Mouse (Mus musculus): ENCODE measurements at regions not wholly inside any gene's neighbourhood (a gene's known extent, or its start where the extent isn't known, plus 50 kb on each side); places are given as distances from the start of the nearest gene placed in this dataset.

DNA sequence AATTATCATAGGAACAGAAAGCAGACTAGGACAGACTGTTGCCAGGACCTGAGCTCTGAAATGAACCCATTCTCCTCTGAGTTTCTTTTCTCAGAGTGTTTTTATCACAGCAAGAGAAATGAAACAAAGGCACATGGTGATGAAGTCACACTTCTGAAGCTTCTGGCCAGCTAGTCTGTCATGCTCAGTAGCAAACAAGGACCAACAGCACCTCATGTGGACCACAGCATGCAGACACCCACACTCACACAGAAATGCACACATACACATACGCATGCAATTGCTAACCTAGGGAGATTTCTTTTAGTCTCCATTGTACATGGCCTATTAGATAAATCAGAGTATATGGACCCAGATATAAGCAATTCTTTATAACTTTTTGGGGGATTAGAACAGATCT is 76.3 kb upstream of the Thbs1 start:
- no peak for DNase-seq (ENCODE audit: low spot score)

DNA sequence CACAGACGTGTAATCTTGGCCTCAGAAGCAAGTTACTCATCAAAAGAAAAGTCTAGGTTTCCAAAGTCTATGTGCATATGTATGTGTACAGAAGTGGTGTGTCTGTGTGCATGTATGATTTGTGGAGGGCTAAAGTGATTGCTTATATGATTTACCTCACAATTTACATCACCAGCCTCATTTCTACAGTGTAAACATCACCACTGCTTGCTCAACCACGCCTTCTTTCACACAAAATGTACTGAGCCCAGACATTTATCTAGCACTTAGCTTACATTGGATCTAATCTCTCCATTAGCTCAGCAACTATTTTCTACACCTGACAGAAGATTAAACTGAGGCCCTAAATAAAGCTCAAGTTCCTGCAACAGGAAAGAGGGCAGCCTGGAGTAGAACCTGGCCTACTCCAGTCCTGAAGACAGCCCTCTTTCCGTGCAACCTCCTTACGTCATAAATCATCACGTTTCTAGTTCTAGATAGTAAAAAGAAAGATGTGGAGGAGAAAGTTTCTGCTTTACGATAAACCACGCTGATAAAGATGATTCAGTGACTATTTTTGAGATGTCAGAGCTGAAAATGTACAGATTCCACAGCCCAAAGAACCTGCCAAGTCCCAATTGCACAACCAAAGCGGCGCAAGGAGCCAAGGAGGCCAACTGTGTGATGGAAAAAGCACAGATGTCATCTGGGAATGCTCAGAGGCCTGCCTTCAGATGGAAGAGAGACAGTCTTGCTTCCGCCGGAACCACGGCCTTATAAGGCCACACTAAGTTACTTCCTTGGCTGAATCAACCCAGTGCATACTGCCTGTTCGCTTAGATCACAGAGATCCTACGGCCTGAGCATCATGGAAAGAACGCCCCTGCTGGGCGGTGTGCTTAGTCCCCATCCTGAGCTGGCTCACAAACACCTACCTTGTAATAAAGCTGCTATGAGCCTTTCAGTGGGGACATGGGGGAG is 72.5 kb upstream of the Thbs1 start:
- peak; percentile 46 for DNase-seq (ENCODE audit: low spot score)

DNA sequence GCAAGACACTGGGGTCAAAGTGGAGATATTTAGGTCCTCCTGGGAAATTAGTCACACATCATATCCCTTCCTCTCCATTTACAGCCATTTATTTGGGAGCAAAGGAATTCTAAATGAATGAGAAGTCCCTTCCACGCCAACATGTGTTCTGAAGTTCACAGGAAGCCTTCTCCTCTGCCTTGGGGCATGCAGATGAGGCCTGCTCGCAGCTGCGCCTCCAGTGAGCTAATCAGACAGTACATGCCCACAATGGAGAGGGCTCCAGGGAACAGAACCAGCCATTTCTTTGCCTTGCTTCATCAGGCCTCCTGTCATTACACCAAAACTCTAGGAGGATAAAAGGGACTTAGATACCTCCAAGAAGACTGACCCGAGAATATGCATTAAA is 71.9 kb upstream of the Thbs1 start:
- no peak for DNase-seq (ENCODE audit: low spot score)

DNA sequence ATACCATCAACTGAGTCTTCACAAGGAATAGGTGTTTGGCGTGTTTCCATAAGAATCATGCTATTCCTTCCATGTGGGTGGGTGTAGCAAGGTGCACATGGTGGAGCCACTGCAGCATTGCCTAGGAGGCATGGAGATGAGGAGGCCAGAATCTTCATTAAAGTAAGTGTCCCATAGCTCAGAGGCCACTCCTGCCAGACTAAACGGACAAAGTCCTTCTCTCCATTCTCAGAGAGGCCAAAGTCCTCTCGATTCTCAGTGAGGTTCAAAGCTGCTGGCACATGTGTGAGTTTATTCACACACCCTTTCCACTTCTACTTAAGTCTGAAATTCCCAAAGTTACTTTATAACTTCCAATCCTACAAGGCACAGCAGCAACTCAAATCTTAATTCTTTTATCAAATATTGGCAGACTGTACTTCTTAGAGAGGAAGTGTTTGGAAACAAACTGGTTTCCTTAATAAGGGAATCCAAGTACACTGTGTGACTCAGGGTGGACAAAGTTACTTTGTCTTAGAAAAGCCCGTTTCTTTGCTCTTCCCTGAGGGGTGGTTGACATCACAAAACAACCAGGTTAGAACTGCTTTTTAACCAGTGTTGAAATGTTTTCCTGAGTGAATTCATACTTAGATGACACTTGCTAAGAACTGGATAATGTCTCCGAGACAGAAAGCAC is 69.2 kb upstream of the Thbs1 start:
- DNase-seq (ENCODE audit: low spot score): no peak

DNA sequence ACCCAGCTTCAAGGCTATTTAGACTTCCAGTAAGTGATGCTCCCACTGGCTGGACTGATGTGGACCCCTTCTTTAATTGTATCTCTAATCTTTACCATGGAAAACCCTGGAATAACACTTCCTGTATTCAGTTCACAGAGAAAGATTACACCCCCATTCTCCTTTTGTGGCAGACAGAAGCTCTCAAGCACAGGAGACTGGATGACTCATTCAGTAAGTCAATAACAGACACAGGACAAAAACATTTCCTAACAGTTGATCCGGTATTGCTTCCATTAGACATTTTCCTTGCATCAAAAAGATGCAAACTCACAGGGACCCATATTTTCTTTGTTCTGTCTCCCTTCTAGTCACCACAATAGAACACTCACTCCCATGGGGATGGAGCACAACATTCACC is 67.0 kb upstream of the Thbs1 start:
- DNase-seq (ENCODE audit: low spot score): no peak

DNA sequence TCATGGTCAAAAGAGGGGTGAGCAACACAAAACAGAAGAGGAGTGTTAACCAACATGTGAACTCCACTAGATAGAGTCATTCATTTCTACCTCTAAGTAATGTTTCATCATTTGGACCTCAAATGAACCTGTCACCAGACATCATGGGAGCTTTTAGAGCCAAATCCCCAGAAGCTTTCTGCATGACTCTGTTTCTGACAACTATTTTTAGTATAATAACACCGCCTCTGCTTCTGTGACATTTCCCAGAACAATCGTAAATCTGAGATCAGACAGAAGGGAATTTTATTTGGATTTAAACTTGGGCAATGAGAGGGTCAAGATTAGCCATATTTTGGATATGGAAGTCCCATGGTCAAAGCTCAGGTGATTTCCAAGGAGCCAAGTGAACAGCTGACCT is 61.4 kb upstream of the Thbs1 start:
- no peak for DNase-seq (ENCODE audit: low spot score)

DNA sequence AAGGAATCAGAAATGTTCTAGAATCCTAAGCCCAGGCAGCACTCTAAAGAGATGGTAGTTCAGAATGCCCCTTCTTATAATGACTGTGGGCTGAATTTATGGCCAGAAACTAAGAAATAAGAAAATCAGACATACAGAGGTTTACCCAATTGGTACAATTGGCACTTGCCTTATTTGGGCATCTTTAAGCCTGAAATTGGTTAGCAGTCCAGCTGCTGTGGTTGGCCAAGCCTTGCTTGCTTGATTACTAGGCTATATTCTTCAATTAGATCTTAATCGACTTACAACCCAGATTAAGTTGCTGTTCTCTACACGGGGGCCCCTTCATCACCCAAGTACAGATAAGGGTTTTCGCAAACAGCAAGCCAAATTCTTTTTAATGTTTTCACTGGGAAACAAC is 60.1 kb upstream of the Thbs1 start:
- no peak for DNase-seq (ENCODE audit: low spot score)

DNA sequence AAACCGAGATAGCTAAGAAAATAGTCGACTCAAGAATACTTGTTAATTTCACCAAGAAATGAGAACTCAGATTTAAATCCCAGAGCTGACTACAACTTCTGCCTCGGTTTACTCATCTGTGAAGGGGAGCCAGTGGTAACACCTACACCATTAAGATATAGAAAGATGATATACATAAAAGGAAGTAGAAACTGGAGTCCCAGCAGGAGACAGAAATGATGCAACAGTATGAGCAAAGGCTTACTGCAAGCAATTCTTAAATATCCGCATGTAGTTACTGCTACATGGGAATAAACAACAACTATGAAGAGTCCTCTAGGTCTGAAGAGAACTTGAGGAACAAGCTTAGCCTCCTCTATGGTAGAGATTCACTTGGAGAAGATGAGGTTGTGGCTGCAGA is 58.2 kb upstream of the Thbs1 start:
- no peak for DNase-seq (ENCODE audit: low spot score)

DNA sequence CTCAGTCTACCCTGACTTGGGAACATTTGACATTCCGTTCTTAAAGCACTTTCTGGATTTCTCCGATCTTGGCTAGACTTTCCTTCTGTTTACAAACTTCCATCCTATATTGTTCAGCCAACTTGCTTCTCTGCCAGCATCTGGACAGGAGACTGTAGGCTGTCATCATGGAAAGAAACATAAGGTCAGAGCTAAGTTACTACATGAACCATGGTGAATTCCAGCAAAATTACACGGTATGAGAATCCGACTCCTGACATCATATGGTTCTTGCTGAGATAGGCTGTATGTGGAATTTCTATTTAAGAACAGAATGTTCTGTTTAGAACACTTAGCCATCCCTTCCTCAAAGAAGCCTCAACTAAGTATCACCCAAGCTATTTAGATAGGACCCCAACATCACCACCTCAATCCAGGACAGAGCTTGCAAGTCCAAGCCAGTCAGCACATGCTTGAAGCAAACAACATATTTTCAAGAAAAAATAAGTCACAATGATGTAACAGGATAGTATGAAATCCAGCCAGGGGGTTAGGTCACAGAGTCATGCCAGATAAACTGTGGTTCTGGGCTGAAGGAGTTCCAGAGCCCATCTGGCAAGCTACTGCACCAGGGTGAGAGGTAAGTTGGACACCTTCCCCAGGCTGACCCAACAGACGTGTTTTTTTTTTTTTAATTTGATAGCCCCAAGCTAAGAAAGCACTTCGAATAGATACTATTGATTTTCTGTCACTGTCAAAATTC is 52.9 kb upstream of the Thbs1 start:
- no peak for DNase-seq (ENCODE audit: low spot score)

DNA sequence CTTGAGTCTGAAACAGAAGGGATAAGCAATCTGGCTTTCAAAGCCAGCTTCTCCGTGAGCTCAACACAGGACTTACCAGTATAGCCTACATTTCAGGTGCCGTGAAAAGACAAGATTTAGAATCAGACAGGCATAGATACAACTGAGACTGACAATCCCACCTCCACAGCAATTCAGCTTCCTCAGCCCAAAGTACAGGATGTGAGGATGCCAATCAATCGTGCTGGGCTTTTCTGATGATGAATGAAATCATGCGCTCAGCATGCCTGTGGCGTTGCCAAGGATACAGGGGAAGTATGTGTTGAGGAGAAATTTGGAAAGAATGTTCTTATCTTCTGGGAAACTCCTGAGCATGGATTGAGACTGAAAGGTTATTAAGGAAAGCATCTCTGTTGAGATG is 50.4 kb upstream of the Thbs1 start:
- DNase-seq (ENCODE audit: low spot score): no peak
